Mouse (Mus musculus): Measurements from ENCODE around the gene Stk26. TPM values are rescaled to one million over a fixed set of nuclear protein-coding genes. Genes with fewer than 3 reads are reported as not detected.

The Stk26 gene
- 0.98 and 1.1 TPM in 2 replicates for polyA plus RNA-seq (2021; fragmentation: Nextera tagmentation)
- long read RNA-seq, experiment 1 = 0 reads
- long read RNA-seq, experiment 2, partial matches to known transcripts = 0 of 1 reads
- long read RNA-seq, experiment 2, other reads (novel, unspliced or antisense) = 0 of 1 reads

GRCm38 (mm10) chrX:50840847-50841560 is at the start of gene Stk26:
TSS of gene Stk26 (plus strand) at chrX:50841047.

DNA sequence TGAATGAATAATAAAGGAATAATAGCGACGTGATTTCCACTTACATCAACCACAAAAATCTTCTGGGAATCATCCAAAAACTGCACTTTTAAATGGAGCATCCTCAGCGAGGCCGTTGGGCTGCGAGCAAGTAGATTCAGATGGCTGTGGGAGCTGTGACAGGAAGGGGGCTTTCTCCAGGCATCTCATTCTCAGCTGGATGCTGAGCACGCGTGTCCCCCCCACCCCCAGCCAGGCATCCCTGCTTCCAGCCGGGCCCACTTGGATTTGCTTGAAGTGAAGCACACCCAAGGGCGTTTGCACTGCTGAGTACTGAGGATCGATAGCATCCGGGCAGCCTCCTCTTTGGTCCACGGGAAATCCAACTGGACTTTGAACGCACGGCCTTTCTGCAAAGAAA is 101.8 kb downstream of the Stk26 start, which contains the start of gene Frmd7:
Gene Frmd7 (minus strand): TSS at position 101 of the 400 bp plus-strand sequence.

Other genes with a start within 250 kb of the Stk26 start
- 1.0 TPM in 2 replicates for gene Frmd7, start 101.7 kb downstream of the Stk26 start, polyA plus RNA-seq (2021; fragmentation: Nextera tagmentation)
- gene Rap2c, start 177.0 kb downstream of the Stk26 start, polyA plus RNA-seq (2021; fragmentation: Nextera tagmentation) = 3.5 and 3.9 TPM in 2 replicates